Mouse (Mus musculus) urinary bladder, postnatal 4 days (tissue): Measurements from ENCODE around the gene Gpr146.

Source experiments
- DNase-seq, 2 experiments: peaks; one replicate each; pipeline ENCODE4 v3.0.0; 2021 to 2022; ENCODE audit warnings: low spot score in 2 of 2

Gpr146 gene

GRCm38 (mm10) chr5:139399991-139400390 is 22.5 kb downstream of the Gpr146 start:
- DNase-seq: no peak

GRCm38 (mm10) chr5:139402106-139402505 is 24.6 kb downstream of the Gpr146 start:
- no peak for DNase-seq

GRCm38 (mm10) chr5:139403692-139404260 is 26.3 kb downstream of the Gpr146 start:
- no peak for DNase-seq

GRCm38 (mm10) chr5:139404801-139405401 is 27.4 kb downstream of the Gpr146 start, which contains the start of gene C130050O18Rik:
Gene C130050O18Rik (plus strand): TSS chr5:139405280.
- no peak for DNase-seq

- DNase-seq: no peak
Observed at GRCm38 (mm10) chr5:139405478-139405877, 28.0 kb downstream of the Gpr146 start.

GRCm38 (mm10) chr5:139405953-139406352 is 28.5 kb downstream of the Gpr146 start:
- DNase-seq: no peak

GRCm38 (mm10) chr5:139407121-139407885 is 29.8 kb downstream of the Gpr146 start:
- no peak for DNase-seq

GRCm38 (mm10) chr5:139408511-139408910 is 31.0 kb downstream of the Gpr146 start:
- no peak for DNase-seq

GRCm38 (mm10) chr5:139409412-139409811 is 31.9 kb downstream of the Gpr146 start:
- DNase-seq: peak; percentile 63 to 67

GRCm38 (mm10) chr5:139410056-139410455 is 32.6 kb downstream of the Gpr146 start:
- peak in 1 of 2 experiments; percentile 38 for DNase-seq

GRCm38 (mm10) chr5:139411117-139411516 is 33.6 kb downstream of the Gpr146 start:
- DNase-seq: no peak

- DNase-seq: no peak
Observed at GRCm38 (mm10) chr5:139411665-139412314, 34.3 kb downstream of the Gpr146 start.

GRCm38 (mm10) chr5:139413545-139413944 is 36.0 kb downstream of the Gpr146 start:
- DNase-seq: no peak

- no peak for DNase-seq
Observed at GRCm38 (mm10) chr5:139415001-139415400, 37.5 kb downstream of the Gpr146 start.

GRCm38 (mm10) chr5:139416942-139417341 is 39.4 kb downstream of the Gpr146 start:
- DNase-seq: no peak

GRCm38 (mm10) chr5:139417480-139417879 is 40.0 kb downstream of the Gpr146 start:
- no peak for DNase-seq

GRCm38 (mm10) chr5:139418110-139418509 is 40.6 kb downstream of the Gpr146 start:
- DNase-seq: no peak

- no peak for DNase-seq
Observed at GRCm38 (mm10) chr5:139418633-139419032, 41.1 kb downstream of the Gpr146 start.

GRCm38 (mm10) chr5:139423026-139423865 is 45.7 kb downstream of the Gpr146 start, which contains the start of gene Gper1:
Gene Gper1 (plus strand): TSS chr5:139423151.
- DNase-seq: peak; percentile 50 to 73

- DNase-seq: no peak
Observed at GRCm38 (mm10) chr5:139425198-139425597, 47.7 kb downstream of the Gpr146 start.

GRCm38 (mm10) chr5:139427001-139427400 is 49.5 kb downstream of the Gpr146 start:
- no peak for DNase-seq
